Comparison of ENCODE assay signal across 8 mouse cellular contexts in the genomic region with DNA sequence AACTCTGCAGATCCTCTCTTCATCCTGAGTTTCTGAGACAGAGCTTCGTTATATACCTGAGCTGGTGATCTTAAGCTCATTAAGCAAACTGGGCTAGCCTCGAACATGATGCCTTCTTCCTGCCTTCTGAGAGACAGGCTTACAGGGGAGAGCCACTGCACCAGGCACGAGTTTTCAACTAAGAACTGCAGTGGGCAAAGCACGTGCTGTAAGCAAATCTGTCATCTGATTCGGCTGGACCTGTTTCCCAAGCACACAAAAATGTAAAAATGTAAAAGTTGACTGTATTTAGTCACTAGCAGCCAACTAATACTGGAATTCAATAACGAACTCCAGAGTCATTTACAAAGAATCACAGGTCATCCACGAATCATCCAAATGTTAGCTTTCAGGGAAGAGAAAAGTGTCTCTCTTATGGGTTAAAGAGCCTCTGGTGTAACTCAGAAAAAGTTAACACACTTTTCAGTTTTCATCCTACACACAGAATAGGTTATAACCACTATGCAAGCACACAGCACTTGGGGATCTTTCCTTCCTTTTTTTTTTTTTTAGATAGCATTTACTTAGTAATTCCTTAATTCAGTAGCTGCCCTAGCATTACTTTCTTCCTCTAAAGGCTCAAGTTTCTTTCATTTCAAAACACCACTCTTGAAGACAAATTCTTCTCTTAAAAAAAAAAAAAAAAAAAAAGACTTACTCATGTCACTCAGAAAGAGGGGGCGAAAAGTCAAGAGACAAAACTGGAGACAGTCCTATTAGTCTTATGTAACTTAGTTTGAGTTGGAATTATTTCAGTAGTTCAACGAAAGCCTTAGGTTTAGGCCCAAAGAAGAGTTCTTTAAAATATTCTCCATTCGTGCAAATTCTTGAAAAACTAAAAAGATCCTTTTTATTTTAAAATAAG. TPM values are rescaled to one million over a fixed set of nuclear protein-coding genes. Genes with fewer than 3 reads are reported as not detected.
DNase-seq lines count a peak whose midpoint lies in the region; ATAC-seq lines count a peak whose summit lies in the region.

No protein-coding gene starts in this region.

- no peak for DNase-seq in heart, embryonic 10.5 days (ENCODE audit: low spot score)
- DNase-seq in heart, postnatal 25 days (ENCODE audit: low spot score), result no peak
- DNase-seq in neural tube, embryonic 10.5 days (ENCODE audit: extremely low spot score, low spot score), result no peak
- DNase-seq in urinary bladder, postnatal 4 days (ENCODE audit: low spot score in 2 of 2), result no peak
- no peak for DNase-seq in frontal cortex, adult 2 months (ENCODE audit: extremely low spot score in 1 of 2, low spot score in 1 of 2)

- peaks cover 22% of the 10 kb centered on the region for H3K4me1 ChIP-seq in heart, embryonic 10.5 days
- H3K4me1 ChIP-seq in neural tube, embryonic 12.5 days, result peaks cover 26% of the 10 kb centered on the region
- peaks cover 28% of the 10 kb centered on the region for H3K4me1 ChIP-seq in intestine, embryonic 16.5 days (ENCODE audit: control insufficient read depth, insufficient read depth, low read length)

- no peaks in the 10 kb centered on the region for H3K27me3 ChIP-seq in heart, embryonic 10.5 days (ENCODE audit: insufficient read depth, poor library complexity, severe bottlenecking)
- no peaks in the 10 kb centered on the region for H3K27me3 ChIP-seq in neural tube, embryonic 12.5 days (replicated peaks)
- H3K27me3 ChIP-seq in intestine, embryonic 16.5 days (replicated peaks; ENCODE audit: control insufficient read depth, insufficient read depth, low read length), result no peaks in the 10 kb centered on the region

- H3K9ac ChIP-seq in neural tube, embryonic 12.5 days, result no peak overlapping the region
- peak overlapping the region; percentile 20; the same call in 1 of the 2 replicates for H3K9ac ChIP-seq in intestine, embryonic 16.5 days (ENCODE audit: low read depth, low read length)

- WGBS in heart, embryonic 10.5 days, result 80% methylated on average over 10 of the region's 10 CpGs
- 86% methylated on average over 10 of the region's 10 CpGs for WGBS in neural tube, embryonic 12.5 days
- 63% methylated on average over 10 of the region's 10 CpGs for WGBS in intestine, embryonic 16.5 days

- H3K4me3 ChIP-seq in heart, embryonic 10.5 days, result 0 out of 2 replicates have a peak overlapping the region, but pooled peaks have one; percentile 97
- no peak overlapping the region for H3K4me3 ChIP-seq in neural tube, embryonic 12.5 days
- H3K4me3 ChIP-seq in intestine, embryonic 16.5 days (ENCODE audit: low read length), result peak overlapping the region; percentile 14; the same call in 1 of the 2 replicates

- intact Hi-C loops in heart, postnatal 25 days (cut with DNase I), result loop anchor here (2.0 kb wide), 2 partner anchors 39 to 107 kb away; a partner anchor contains a TSS

- H3K27ac ChIP-seq in heart, embryonic 10.5 days, result no peak overlapping the region
- no peak overlapping the region for H3K27ac ChIP-seq in neural tube, embryonic 12.5 days
- no peak overlapping the region for H3K27ac ChIP-seq in intestine, embryonic 16.5 days (ENCODE audit: low read length)

- peaks cover 10% of the 10 kb centered on the region; the same call in 1 of the 2 replicates for H3K36me3 ChIP-seq in heart, embryonic 10.5 days
- H3K36me3 ChIP-seq in neural tube, embryonic 12.5 days, result peaks cover 5% of the 10 kb centered on the region; the same call in 1 of the 2 replicates
- no peaks in the 10 kb centered on the region for H3K36me3 ChIP-seq in intestine, embryonic 16.5 days (ENCODE audit: control insufficient read depth, insufficient read depth, low read length)

- H3K4me2 ChIP-seq in neural tube, embryonic 12.5 days (replicated peaks), result peak overlapping the region; percentile 28; the same call in 1 of the 2 replicates
- H3K4me2 ChIP-seq in intestine, embryonic 16.5 days (ENCODE audit: low read depth, low read length), result peak overlapping the region; percentile 23; the same call in 1 of the 2 replicates

- ATAC-seq in neural tube, embryonic 12.5 days (ENCODE audit: low FRiP score, low read depth), result no peak
- ATAC-seq in intestine, embryonic 16.5 days, result no peak
- ATAC-seq in megakaryocyte progenitor cell, adult 5-6 weeks (replicated peaks; ENCODE audit: poor library complexity), result no peak

- no peaks in the 10 kb centered on the region for H3K9me3 ChIP-seq in heart, embryonic 10.5 days
- H3K9me3 ChIP-seq in neural tube, embryonic 12.5 days, result no peaks in the 10 kb centered on the region
- no peaks in the 10 kb centered on the region for H3K9me3 ChIP-seq in intestine, embryonic 16.5 days (ENCODE audit: control insufficient read depth, low read length)

RNA-seq across cellular contexts. Expression of a gene that starts 3.1 kb away (rescaled TPM):
- 45.1 and 83.8 TPM in 2 replicates for polyA plus RNA-seq in heart, embryonic 10.5 days (2016; fragmentation: Nextera tagmentation; extraction: Ambion mirVana)
- total RNA-seq in heart, postnatal 25 days (2021), result 100 to 1,000 TPM; 280 to 332 TPM
- 21.5 and 24.0 TPM in 2 replicates for polyA plus RNA-seq in neural tube, embryonic 12.5 days (2016; fragmentation: Nextera tagmentation; extraction: Ambion mirVana)
- 40.4 and 42.7 TPM in 2 replicates for polyA plus RNA-seq in intestine, embryonic 16.5 days (2015; fragmentation: Nextera tagmentation; extraction: Ambion mirVana)
- polyA plus RNA-seq in frontal cortex, adult 2 months (2012; rRNA removed), result 54.9 and 58.4 TPM in 2 replicates
- 82.4 and 91.7 TPM in 2 replicates for total RNA-seq in megakaryocyte progenitor cell, adult 5-6 weeks (2015)
- 56.8 and 78.7 TPM in 2 replicates for total RNA-seq in megakaryocyte progenitor cell, adult 5-6 weeks (2017)

RNA-seq across cellular contexts. Expression of a gene that starts 42.0 kb away (rescaled TPM):
- 23.0 and 32.0 TPM in 2 replicates for polyA plus RNA-seq in heart, embryonic 10.5 days (2016; fragmentation: Nextera tagmentation; extraction: Ambion mirVana)
- total RNA-seq in heart, postnatal 25 days (2021), result 10 to 100 TPM; 15.9 to 16.8 TPM
- polyA plus RNA-seq in neural tube, embryonic 12.5 days (2016; fragmentation: Nextera tagmentation; extraction: Ambion mirVana), result 30.0 and 31.5 TPM in 2 replicates
- polyA plus RNA-seq in intestine, embryonic 16.5 days (2015; fragmentation: Nextera tagmentation; extraction: Ambion mirVana), result 21.6 and 22.9 TPM in 2 replicates
- polyA plus RNA-seq in frontal cortex, adult 2 months (2012; rRNA removed), result 21.9 and 23.9 TPM in 2 replicates
- total RNA-seq in megakaryocyte progenitor cell, adult 5-6 weeks (2015), result 29.1 and 32.3 TPM in 2 replicates
- 22.0 and 25.1 TPM in 2 replicates for total RNA-seq in megakaryocyte progenitor cell, adult 5-6 weeks (2017)
